ENCODE assay signal across 8 mouse cellular contexts in genomic region chr3:63900021-63900571, GRCm38 (mm10). TPM values are rescaled to one million over a fixed set of nuclear protein-coding genes. Genes with fewer than 3 reads are reported as not detected.
DNase-seq lines count a peak whose midpoint lies in the region; ATAC-seq and TF ChIP-seq lines count a peak whose summit lies in the region.

No protein-coding gene starts in this region.

- no peak for TF ChIP-seq CTCF in heart, adult 2 months (IDR thresholded peaks at IDR 0.05)
- no peak for TF ChIP-seq CTCF in liver, embryonic 14.5 days (IDR thresholded peaks at IDR 0.05; ENCODE audit: low read depth)

- H3K9me3 ChIP-seq in hindbrain, embryonic 13.5 days = no peaks in the 10 kb centered on the region
- no peaks in the 10 kb centered on the region for H3K9me3 ChIP-seq in liver, embryonic 14.5 days (ENCODE audit: control insufficient read depth, low read length)

- H3K9ac ChIP-seq in heart, adult 2 months (ENCODE audit: low read depth, low read length) = no peak overlapping the region
- H3K9ac ChIP-seq in hindbrain, embryonic 13.5 days = peak overlapping the region; percentile 85; the same call in 1 of the 2 replicates
- no peak overlapping the region for H3K9ac ChIP-seq in liver, embryonic 14.5 days (replicated peaks)

- H3K79me2 ChIP-seq in heart, adult 2 months (replicated peaks; ENCODE audit: control insufficient read depth, insufficient read depth, low read length) = no peaks in the 10 kb centered on the region

- H3K4me2 ChIP-seq in hindbrain, embryonic 13.5 days = peak overlapping the region; percentile 82
- H3K4me2 ChIP-seq in liver, embryonic 14.5 days (ENCODE audit: low read depth) = peak overlapping the region; percentile 59

- peak; percentile 19; the same call in 1 of the 2 replicates for ATAC-seq in hindbrain, embryonic 13.5 days (ENCODE audit: low FRiP score)
- no peak for ATAC-seq in liver, embryonic 14.5 days (ENCODE audit: insufficient read depth)
- ATAC-seq in inflammation-experienced regulatory T-cells, adult 6 months = no peak

- TF ChIP-seq POLR2A in heart, adult 2 months (IDR thresholded peaks at IDR 0.05; ENCODE audit: insufficient read depth, low read depth, low read length) = no peak

- H3K27ac ChIP-seq in heart, adult 2 months = no peak overlapping the region
- peak overlapping the region; percentile 92; the same call in 1 of the 2 replicates for H3K27ac ChIP-seq in hindbrain, embryonic 13.5 days
- no peak overlapping the region for H3K27ac ChIP-seq in liver, embryonic 14.5 days

- DNase-seq in heart, adult 2 months = no peak
- no peak for DNase-seq in heart, postnatal 4 days
- peak; percentile 62 for DNase-seq in ZHBTc4 (ENCODE audit: low read depth, low spot score)
- DNase-seq in liver, embryonic 14.5 days (ENCODE audit: low read depth in 3 of 3, low spot score in 3 of 3) = no peak
- DNase-seq in gastrocnemius, postnatal 4 days (ENCODE audit: low spot score in 2 of 2) = no peak
- DNase-seq in frontal cortex, postnatal 25 days (ENCODE audit: low spot score in 2 of 2) = no peak

- no peaks in the 10 kb centered on the region for H3K4me1 ChIP-seq in heart, adult 2 months (ENCODE audit: control insufficient read depth, insufficient read depth, low read length)
- peaks cover 27% of the 10 kb centered on the region for H3K4me1 ChIP-seq in hindbrain, embryonic 13.5 days (replicated peaks)
- H3K4me1 ChIP-seq in liver, embryonic 14.5 days (replicated peaks; ENCODE audit: control insufficient read depth in 2 of 2, insufficient read depth in 2 of 2, low read length in 1 of 2) = 0 out of 4 replicates have a peak, but pooled peaks cover 0 to 1% of the 10 kb centered on the region in 2 experiments

- intact Hi-C loops in heart, adult 2 months (cut with DNase I) = no loop called here

- TF ChIP-seq EP300 in heart, adult 2 months (IDR thresholded peaks at IDR 0.05; ENCODE audit: insufficient read depth, low read depth, low read length) = no peak
- TF ChIP-seq EP300 in liver, embryonic 14.5 days (IDR thresholded peaks at IDR 0.05; ENCODE audit: low read depth) = no peak

- H3K36me3 ChIP-seq in heart, adult 2 months (ENCODE audit: control insufficient read depth, insufficient read depth, low read length) = no peaks in the 10 kb centered on the region
- H3K36me3 ChIP-seq in hindbrain, embryonic 13.5 days = no peaks in the 10 kb centered on the region
- no peaks in the 10 kb centered on the region for H3K36me3 ChIP-seq in liver, embryonic 14.5 days (replicated peaks; ENCODE audit: control insufficient read depth, insufficient read depth, low read depth)

- H3K4me3 ChIP-seq in heart, adult 2 months = peak overlapping the region; percentile 33; the same call in 1 of the 2 replicates
- peak overlapping the region; percentile 83 for H3K4me3 ChIP-seq in hindbrain, embryonic 13.5 days
- no peak overlapping the region for H3K4me3 ChIP-seq in liver, embryonic 14.5 days (ENCODE audit: insufficient read depth in 1 of 2, low read depth in 2 of 2, low read length in 2 of 2)

- 11% methylated on average over 12 of the region's 12 CpGs for WGBS in heart, adult 2 months
- WGBS in hindbrain, embryonic 13.5 days = under 1% methylated on average over 12 of the region's 12 CpGs
- WGBS in liver, embryonic 14.5 days (ENCODE audit: insufficient replicate concordance) = 7% methylated on average over 12 of the region's 12 CpGs

- no peaks in the 10 kb centered on the region for H3K27me3 ChIP-seq in heart, adult 2 months (ENCODE audit: control insufficient read depth, insufficient read depth, low read length)
- no peaks in the 10 kb centered on the region for H3K27me3 ChIP-seq in hindbrain, embryonic 13.5 days
- peaks cover 22% of the 10 kb centered on the region for H3K27me3 ChIP-seq in liver, embryonic 14.5 days (ENCODE audit: control insufficient read depth, insufficient read depth, low read length)

RNA-seq across cellular contexts. Expression of gene Plch1, which starts 0.8 kb away (rescaled TPM):
- under 1 TPM in 1 of 2 experiments, not detected in 1; 0.07 TPM for total RNA-seq in heart, adult 2 months (2021)
- polyA plus RNA-seq in heart, adult 2 months (2012; rRNA removed) = 0.14 TPM in 1 of 2 replicates, not detected in the other
- under 1 TPM; 0.41 to 0.60 TPM for total RNA-seq in heart, postnatal 4 days (2021)
- polyA plus RNA-seq in hindbrain, embryonic 13.5 days (2015; fragmentation: Nextera tagmentation; extraction: Ambion mirVana) = 11.1 and 12.2 TPM in 2 replicates
- polyA plus RNA-seq in liver, embryonic 14.5 days (2012; rRNA removed) = 0.06 and 0.11 TPM in 2 replicates
- 0.05 and 0.14 TPM in 2 replicates for polyA plus RNA-seq in liver, embryonic 14.5 days (2014; fragmentation: Nextera tagmentation; extraction: Ambion mirVana)
- under 1 TPM in 2 of 3 experiments, not detected in 1; 0.11 to 0.19 TPM for polyA plus RNA-seq in inflammation-experienced regulatory T-cells, adult 6 months (2017; shearing (Covaris generic))
- under 1 TPM; 0.31 to 0.61 TPM for total RNA-seq in gastrocnemius, postnatal 4 days (2021)

RNA-seq across cellular contexts. Expression of gene E130311K13Rik, which starts 29.2 kb away (rescaled TPM):
- 10 to 100 TPM; 10.9 to 11.8 TPM for total RNA-seq in heart, adult 2 months (2021)
- 3.3 and 3.9 TPM in 2 replicates for polyA plus RNA-seq in heart, adult 2 months (2012; rRNA removed)
- total RNA-seq in heart, postnatal 4 days (2021) = 1 to 10 TPM; 6.4 to 7.1 TPM
- polyA plus RNA-seq in hindbrain, embryonic 13.5 days (2015; fragmentation: Nextera tagmentation; extraction: Ambion mirVana) = 5.3 and 6.4 TPM in 2 replicates
- polyA plus RNA-seq in liver, embryonic 14.5 days (2012; rRNA removed) = 0.65 and 1.1 TPM in 2 replicates
- polyA plus RNA-seq in liver, embryonic 14.5 days (2014; fragmentation: Nextera tagmentation; extraction: Ambion mirVana) = 1.2 and 1.9 TPM in 2 replicates
- 10 to 100 TPM in 2 of 3 experiments, 1 to 10 TPM in 1; 9.3 to 12.4 (median 11.0) TPM for polyA plus RNA-seq in inflammation-experienced regulatory T-cells, adult 6 months (2017; shearing (Covaris generic))
- 1 to 10 TPM; 4.0 to 4.6 TPM for total RNA-seq in gastrocnemius, postnatal 4 days (2021)

Comparison
In these comparisons a context has a peak if more than half of its experiments do, and no peak if none do; other contexts are left out.
1. H3K4me3 ChIP-seq: peak in heart, adult 2 months (single experiment) and hindbrain, embryonic 13.5 days (single experiment); none in liver, embryonic 14.5 days (0 of 2).
2. RNA of gene Plch1, which starts 0.8 kb away (polyA plus RNA-seq): 11.1 to 12.2 TPM in hindbrain, embryonic 13.5 days; 0.05 to 0.14 TPM in liver, embryonic 14.5 days, 0.14 TPM in heart, adult 2 months and 0.11 to 0.19 TPM in inflammation-experienced regulatory T-cells, adult 6 months; every median in the first group is over 10 times any median in the second.